Comparison of ENCODE assay signal across 8 mouse cellular contexts in genomic region chr6:128362381-128363006, GRCm38 (mm10). TPM values are rescaled to one million over a fixed set of nuclear protein-coding genes. Genes with fewer than 3 reads are reported as not detected.
DNase-seq lines count a peak whose midpoint lies in the region; ATAC-seq lines count a peak whose summit lies in the region.

Rhno1 (minus strand) TSS chr6:128362911.
Foxm1 (plus strand) TSS chr6:128362967.

- peak within 1 kb of the TSS; percentile 82 for H3K4me2 ChIP-seq in hindbrain, embryonic 11.5 days (replicated peaks; ENCODE audit: low read depth, low read length)

- ATAC-seq in hindbrain, embryonic 11.5 days (ENCODE audit: low FRiP score), result peak; percentile 91

- peak within 1 kb of the TSS; percentile 91 for H3K27ac ChIP-seq in hindbrain, embryonic 11.5 days (ENCODE audit: low read depth, low read length)

- H3K27me3 ChIP-seq in hindbrain, embryonic 11.5 days (ENCODE audit: control insufficient read depth, insufficient read depth, low read length), result no peaks in the 10 kb centered on the region

- H3K4me1 ChIP-seq in hindbrain, embryonic 11.5 days (replicated peaks; ENCODE audit: control insufficient read depth, insufficient read depth, low read length), result 0 out of 2 replicates have a peak, but pooled peaks cover 3% of the 10 kb centered on the region

- peak within 1 kb of the TSS; percentile 89 for H3K4me3 ChIP-seq in hindbrain, embryonic 11.5 days (ENCODE audit: low read depth, low read length)

- WGBS in hindbrain, embryonic 11.5 days, result under 1% methylated on average over 52 of the region's 76 CpGs

- H3K9me3 ChIP-seq in hindbrain, embryonic 11.5 days (ENCODE audit: control insufficient read depth, low read length), result no peaks in the 10 kb centered on the region

- peak within 1 kb of the TSS; percentile 95 for H3K9ac ChIP-seq in hindbrain, embryonic 11.5 days (ENCODE audit: low read depth, low read length)

- H3K36me3 ChIP-seq in hindbrain, embryonic 11.5 days (ENCODE audit: control insufficient read depth, insufficient read depth, low read length), result peaks cover 7% of the 10 kb centered on the region; the same call in 1 of the 2 replicates

- DNase-seq in NIH3T3 (ENCODE audit: low read depth), result peak; percentile 94
- peak; percentile 85 for DNase-seq in cerebellum, adult 9-11 months
- DNase-seq in frontal cortex, postnatal 10 days (ENCODE audit: low spot score in 2 of 2), result peak; percentile 58 to 80
- peak; percentile 88 for DNase-seq in hindbrain, embryonic 11.5 days (ENCODE audit: low spot score)
- peak; percentile 78 to 83 for DNase-seq in layer of hippocampus, postnatal 14 days (ENCODE audit: low spot score in 2 of 2)
- DNase-seq in lung, postnatal 10 days, result peak; percentile 86
- peak; percentile 79 for DNase-seq in ovary, postnatal 14 days (ENCODE audit: low spot score)
- DNase-seq in thymus, postnatal 14 days, result peak; percentile 89

RNA-seq across cellular contexts. Expression of gene Rhno1, which starts in this region (rescaled TPM):
- 164 and 173 TPM in 2 replicates for polyA plus RNA-seq in hindbrain, embryonic 11.5 days (2014; fragmentation: Nextera tagmentation; extraction: Ambion mirVana)
- total RNA-seq in layer of hippocampus, postnatal 14 days (2021), result 10 to 100 TPM; 18.9 to 19.6 TPM

RNA-seq across cellular contexts. Expression of gene Foxm1, which starts in this region (rescaled TPM):
- 39.6 and 46.1 TPM in 2 replicates for polyA plus RNA-seq in hindbrain, embryonic 11.5 days (2014; fragmentation: Nextera tagmentation; extraction: Ambion mirVana)
- 1 to 10 TPM; 3.8 to 4.1 TPM for total RNA-seq in layer of hippocampus, postnatal 14 days (2021)

Comparison
In these comparisons a context has a peak if more than half of its experiments do, and no peak if none do; other contexts are left out.
1. Peak in every context shown above with its lines: DNase-seq, ATAC-seq, H3K4me3 ChIP-seq and H3K27ac ChIP-seq.